ENCODE assay signal across 8 mouse cellular contexts in genomic region chr2:105615891-105616733, GRCm38 (mm10). TPM values are rescaled to one million over a fixed set of nuclear protein-coding genes. Genes with fewer than 3 reads are reported as not detected.
DNase-seq lines count a peak whose midpoint lies in the region; ATAC-seq and TF ChIP-seq lines count a peak whose summit lies in the region.

No protein-coding gene starts in this region.

- no peak for TF ChIP-seq POLR2A in kidney, adult 2 months (IDR thresholded peaks at IDR 0.05; ENCODE audit: low read depth, low read length)

- 0 out of 2 replicates have a peak, but pooled peaks cover 5% of the 10 kb centered on the region for H3K27me3 ChIP-seq in intestine, embryonic 14.5 days (replicated peaks; ENCODE audit: control insufficient read depth, insufficient read depth, low read length)
- H3K27me3 ChIP-seq in intestine, embryonic 16.5 days (replicated peaks; ENCODE audit: control insufficient read depth, insufficient read depth, low read length): no peaks in the 10 kb centered on the region
- H3K27me3 ChIP-seq in kidney, adult 2 months (replicated peaks; ENCODE audit: control insufficient read depth, insufficient read depth, low read length): no peaks in the 10 kb centered on the region
- peaks cover 8% of the 10 kb centered on the region for H3K27me3 ChIP-seq in limb, embryonic 12.5 days

- no peaks in the 10 kb centered on the region for H3K36me3 ChIP-seq in intestine, embryonic 14.5 days (ENCODE audit: control insufficient read depth, insufficient read depth, low read length)
- no peaks in the 10 kb centered on the region for H3K36me3 ChIP-seq in intestine, embryonic 16.5 days (ENCODE audit: control insufficient read depth, insufficient read depth, low read length)
- H3K36me3 ChIP-seq in kidney, adult 2 months (ENCODE audit: control insufficient read depth, insufficient read depth, low read length): no peaks in the 10 kb centered on the region
- no peaks in the 10 kb centered on the region for H3K36me3 ChIP-seq in limb, embryonic 12.5 days

- 28% methylated on average over 18 of the region's 18 CpGs for WGBS in intestine, embryonic 14.5 days
- WGBS in intestine, embryonic 16.5 days: 34% methylated on average over 18 of the region's 18 CpGs
- WGBS in kidney, adult 2 months: 32% methylated on average over 18 of the region's 18 CpGs
- WGBS in limb, embryonic 12.5 days: 32% methylated on average over 18 of the region's 18 CpGs

- H3K4me1 ChIP-seq in intestine, embryonic 14.5 days (replicated peaks; ENCODE audit: control insufficient read depth, insufficient read depth, low read length): peaks cover 6% of the 10 kb centered on the region
- H3K4me1 ChIP-seq in intestine, embryonic 16.5 days (ENCODE audit: control insufficient read depth, insufficient read depth, low read length): 0 out of 2 replicates have a peak, but pooled peaks cover 7% of the 10 kb centered on the region
- no peaks in the 10 kb centered on the region for H3K4me1 ChIP-seq in kidney, adult 2 months (ENCODE audit: control insufficient read depth, insufficient read depth, low read length)
- peaks cover 23% of the 10 kb centered on the region for H3K4me1 ChIP-seq in limb, embryonic 12.5 days (replicated peaks)

- H3K27ac ChIP-seq in intestine, embryonic 14.5 days (ENCODE audit: low read depth): no peak overlapping the region
- no peak overlapping the region for H3K27ac ChIP-seq in intestine, embryonic 16.5 days (ENCODE audit: low read length)
- no peak overlapping the region for H3K27ac ChIP-seq in kidney, adult 2 months (ENCODE audit: insufficient read depth, low read depth, low read length)
- H3K27ac ChIP-seq in limb, embryonic 12.5 days: no peak overlapping the region

- H3K9me3 ChIP-seq in intestine, embryonic 14.5 days (ENCODE audit: control insufficient read depth, low read length): no peaks in the 10 kb centered on the region
- no peaks in the 10 kb centered on the region for H3K9me3 ChIP-seq in intestine, embryonic 16.5 days (ENCODE audit: control insufficient read depth, low read length)
- H3K9me3 ChIP-seq in limb, embryonic 12.5 days: no peaks in the 10 kb centered on the region

- H3K4me2 ChIP-seq in intestine, embryonic 14.5 days (ENCODE audit: low read length): 0 out of 2 replicates have a peak overlapping the region, but pooled peaks have one; percentile 25
- no peak overlapping the region; the same call in 1 of the 2 replicates for H3K4me2 ChIP-seq in intestine, embryonic 16.5 days (ENCODE audit: low read depth, low read length)
- peak overlapping the region; percentile 39 for H3K4me2 ChIP-seq in limb, embryonic 12.5 days

- peak; percentile 60 for DNase-seq in intestine, embryonic 14.5 days (ENCODE audit: low spot score)
- DNase-seq in cerebellum, adult 8-10 months: peak; percentile 59
- peak; percentile 8 to 37 for DNase-seq in frontal cortex, postnatal 10 days (ENCODE audit: low spot score in 2 of 2)
- peak; percentile 51 for DNase-seq in kidney, adult 2 months
- peak; percentile 64 for DNase-seq in neural tube, embryonic 10.5 days (ENCODE audit: extremely low spot score, low spot score)
- no peak for DNase-seq in thymus, postnatal 10 days (ENCODE audit: low spot score in 2 of 2)

- TF ChIP-seq CTCF in kidney, adult 2 months (conservative IDR thresholded peaks at IDR 0.05; ENCODE audit: insufficient read depth, insufficient read length, low read depth, low read length): peak; percentile 47

- ATAC-seq in intestine, embryonic 14.5 days (replicated peaks; ENCODE audit: low FRiP score, low TSS enrichment, low read depth): peak; percentile 48
- ATAC-seq in intestine, embryonic 16.5 days: no peak
- peak; percentile 2; the same call in 1 of the 2 replicates for ATAC-seq in limb, embryonic 12.5 days (ENCODE audit: insufficient number of reproducible peaks, insufficient read depth, low FRiP score, low TSS enrichment, low read depth)

- no peak overlapping the region for H3K4me3 ChIP-seq in intestine, embryonic 14.5 days (ENCODE audit: low read depth, low read length)
- no peak overlapping the region for H3K4me3 ChIP-seq in intestine, embryonic 16.5 days (ENCODE audit: low read length)
- H3K4me3 ChIP-seq in kidney, adult 2 months (ENCODE audit: insufficient read depth, low read depth, low read length): no peak overlapping the region
- no peak overlapping the region; the same call in 1 of the 2 replicates for H3K4me3 ChIP-seq in limb, embryonic 12.5 days (replicated peaks)

- no peak overlapping the region for H3K9ac ChIP-seq in intestine, embryonic 14.5 days (ENCODE audit: low read length)
- no peak overlapping the region for H3K9ac ChIP-seq in intestine, embryonic 16.5 days (ENCODE audit: low read depth, low read length)
- H3K9ac ChIP-seq in limb, embryonic 12.5 days (replicated peaks): peak overlapping the region; percentile 12; the same call in 1 of the 2 replicates

RNA-seq across cellular contexts. Expression of gene Pax6, which starts 52.6 kb away (rescaled TPM):
- 0.19 and 2.2 TPM in 2 replicates for polyA plus RNA-seq in intestine, embryonic 14.5 days (2014; fragmentation: Nextera tagmentation; extraction: Ambion mirVana)
- 1.2 and 1.8 TPM in 2 replicates for polyA plus RNA-seq in intestine, embryonic 16.5 days (2015; fragmentation: Nextera tagmentation; extraction: Ambion mirVana)
- not detected in 2 replicates for polyA plus RNA-seq in kidney, adult 2 months (2012; rRNA removed)
- polyA plus RNA-seq in limb, embryonic 12.5 days (2016; fragmentation: Nextera tagmentation; extraction: Ambion mirVana): 0.49 TPM in 1 of 2 replicates, not detected in the other

Comparison
In these comparisons a context has a peak if more than half of its experiments do, and no peak if none do; other contexts are left out.
1. DNase-seq: peak in intestine, embryonic 14.5 days (single experiment), cerebellum, adult 8-10 months (single experiment), frontal cortex, postnatal 10 days (2 of 2), kidney, adult 2 months (single experiment) and neural tube, embryonic 10.5 days (single experiment); none in thymus, postnatal 10 days (0 of 2).